In the genomic region with DNA sequence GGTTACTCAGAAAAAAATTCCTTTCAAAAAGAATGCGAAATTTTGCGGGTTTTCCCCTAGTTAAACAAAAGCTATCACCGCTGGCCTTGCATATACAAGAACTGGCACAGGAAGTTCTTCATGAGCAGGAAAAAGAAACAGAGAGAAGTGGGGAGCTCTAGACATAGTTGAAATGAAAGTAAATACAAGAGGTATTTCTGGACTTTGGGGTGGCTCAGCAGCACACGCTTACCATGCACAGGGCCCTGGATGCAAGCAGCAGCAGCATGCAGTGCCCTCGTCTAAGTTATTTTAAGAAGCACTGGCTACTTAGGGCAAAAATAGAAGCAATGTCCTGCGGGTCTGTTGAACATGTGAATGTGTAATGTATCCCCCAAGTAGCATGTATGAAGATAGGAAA, we compare ENCODE assay signal across 13 mouse cellular contexts. TPM values are rescaled to one million over a fixed set of nuclear protein-coding genes. Genes with fewer than 3 reads are reported as not detected.
DNase-seq lines count a peak whose midpoint lies in the region; ATAC-seq lines count a peak whose summit lies in the region.
"Had no signal": no experiment of that assay in that cellular context is flagged by ENCODE, and none has a peak within 500 bp of the region (broad histone marks: within the 10 kb centered on the region; RNA-seq: fewer than 3 reads in every experiment).

No protein-coding gene starts in this region.

- H3K36me3 ChIP-seq in intestine, embryonic 15.5 days = no peaks in the 10 kb centered on the region
- H3K36me3 ChIP-seq in hindbrain, embryonic 12.5 days = no peaks in the 10 kb centered on the region
- H3K36me3 ChIP-seq: liver, embryonic 13.5 days had no signal

- H3K9ac ChIP-seq in intestine, embryonic 15.5 days = no peak overlapping the region
- no peak overlapping the region for H3K9ac ChIP-seq in hindbrain, embryonic 12.5 days
- H3K9ac ChIP-seq: liver, embryonic 13.5 days had no signal

- ATAC-seq in intestine, embryonic 15.5 days = no peak
- no peak for ATAC-seq in hindbrain, embryonic 12.5 days (ENCODE audit: low FRiP score)
- ATAC-seq: intestine, postnatal 0 days had no signal

- no peaks in the 10 kb centered on the region for H3K4me1 ChIP-seq in intestine, embryonic 15.5 days (replicated peaks)
- no peaks in the 10 kb centered on the region for H3K4me1 ChIP-seq in hindbrain, embryonic 12.5 days
- H3K4me1 ChIP-seq: liver, embryonic 13.5 days had no signal

- no peak overlapping the region for H3K4me3 ChIP-seq in intestine, embryonic 15.5 days (replicated peaks)
- H3K4me3 ChIP-seq in hindbrain, embryonic 12.5 days = no peak overlapping the region
- H3K4me3 ChIP-seq: liver, embryonic 13.5 days had no signal

- H3K27me3 ChIP-seq in intestine, embryonic 15.5 days (replicated peaks) = no peaks in the 10 kb centered on the region
- H3K27me3 ChIP-seq in hindbrain, embryonic 12.5 days = no peaks in the 10 kb centered on the region
- H3K27me3 ChIP-seq: liver, embryonic 13.5 days had no signal

- no peak overlapping the region for H3K4me2 ChIP-seq in intestine, embryonic 15.5 days (replicated peaks)
- H3K4me2 ChIP-seq in hindbrain, embryonic 12.5 days (replicated peaks) = no peak overlapping the region
- H3K4me2 ChIP-seq: liver, embryonic 13.5 days had no signal

- WGBS in intestine, embryonic 15.5 days = 56% methylated on average over 6 of the region's 6 CpGs
- WGBS in hindbrain, embryonic 12.5 days = 80% methylated on average over 6 of the region's 6 CpGs

- peak; percentile 6 to 16 for DNase-seq in lung, adult 18-20 months
- DNase-seq in lung, postnatal 4 days = no peak
- DNase-seq in heart, adult 18-20 months = peak; percentile 26
- peak; percentile 31 to 37 for DNase-seq in heart, postnatal 10 days
- peak; percentile 34 for DNase-seq in lung, postnatal 36 days
- no peak for DNase-seq in c-Kit-positive CD71-positive TER-119-positive erythroid progenitor cells, embryonic 14.5 days (ENCODE audit: low spot score)
- DNase-seq: cerebellum, adult 9-10 months; liver, embryonic 13.5 days; midbrain, embryonic 14.5 days had no signal

- no peaks in the 10 kb centered on the region for H3K9me3 ChIP-seq in intestine, embryonic 15.5 days
- H3K9me3 ChIP-seq in hindbrain, embryonic 12.5 days (replicated peaks) = no peaks in the 10 kb centered on the region
- H3K9me3 ChIP-seq: liver, embryonic 13.5 days had no signal

- no peak overlapping the region for H3K27ac ChIP-seq in intestine, embryonic 15.5 days
- H3K27ac ChIP-seq in hindbrain, embryonic 12.5 days = no peak overlapping the region
- H3K27ac ChIP-seq: liver, embryonic 13.5 days; stomach, postnatal 0 days had no signal

- intact Hi-C loops in heart, postnatal 10 days (cut with DNase I) = no loop called here

RNA-seq across cellular contexts. Expression of gene Phip, which starts 48.4 kb away (rescaled TPM):
- total RNA-seq in heart, adult 18-20 months (2021) = 10 to 100 TPM; 25.5 to 31.3 TPM
- total RNA-seq in heart, postnatal 10 days (2021) = 10 to 100 TPM; 35.2 to 41.7 TPM
- 53.5 and 61.3 TPM in 2 replicates for polyA plus RNA-seq in intestine, embryonic 15.5 days (2015; fragmentation: Nextera tagmentation; extraction: Ambion mirVana)
- 132 and 144 TPM in 2 replicates for polyA plus RNA-seq in hindbrain, embryonic 12.5 days (2016; fragmentation: Nextera tagmentation; extraction: Ambion mirVana)

Comparison
In these comparisons a context has a peak if more than half of its experiments do, and no peak if none do; other contexts are left out.
1. DNase-seq: peak in lung, adult 18-20 months (2 of 2), heart, adult 18-20 months (2 of 2), heart, postnatal 10 days (2 of 2) and lung, postnatal 36 days (single experiment); none in lung, postnatal 4 days (0 of 2) and c-Kit-positive CD71-positive TER-119-positive erythroid progenitor cells, embryonic 14.5 days (single experiment).